In genomic region chr1:152090018-152090553, GRCm38 (mm10) we compare ENCODE assay signal across 8 mouse cellular contexts. TPM values are rescaled to one million over a fixed set of nuclear protein-coding genes. Genes with fewer than 3 reads are reported as not detected.
DNase-seq lines count a peak whose midpoint lies in the region; ATAC-seq and TF ChIP-seq lines count a peak whose summit lies in the region.

TSS of gene 1700025G04Rik (minus strand) at chr1:152090125.

- no peaks in the 10 kb centered on the region for H3K36me3 ChIP-seq in embryonic facial prominence, embryonic 14.5 days (ENCODE audit: control insufficient read depth, insufficient read depth, low read length)
- no peaks in the 10 kb centered on the region for H3K36me3 ChIP-seq in heart, embryonic 11.5 days (ENCODE audit: control insufficient read depth, insufficient read depth, low read length)
- H3K36me3 ChIP-seq in kidney, embryonic 15.5 days: no peaks in the 10 kb centered on the region
- H3K36me3 ChIP-seq in liver, adult 2 months (ENCODE audit: control insufficient read depth, insufficient read depth, low read length): no peaks in the 10 kb centered on the region

- H3K4me2 ChIP-seq in embryonic facial prominence, embryonic 14.5 days (ENCODE audit: low read depth, low read length): peak within 1 kb of the TSS; percentile 85
- peak within 1 kb of the TSS; percentile 81 for H3K4me2 ChIP-seq in heart, embryonic 11.5 days
- peak within 1 kb of the TSS; percentile 93 for H3K4me2 ChIP-seq in kidney, embryonic 15.5 days

- H3K4me1 ChIP-seq in embryonic facial prominence, embryonic 14.5 days (ENCODE audit: control insufficient read depth, insufficient read depth, low read length): peaks cover 39% of the 10 kb centered on the region
- H3K4me1 ChIP-seq in heart, embryonic 11.5 days (ENCODE audit: control insufficient read depth, insufficient read depth, low read length): peaks cover 23% of the 10 kb centered on the region
- H3K4me1 ChIP-seq in kidney, embryonic 15.5 days: peaks cover 36% of the 10 kb centered on the region
- H3K4me1 ChIP-seq in liver, adult 2 months (ENCODE audit: control insufficient read depth, insufficient read depth, low read length): peaks cover 3% of the 10 kb centered on the region; the same call in 1 of the 2 replicates

- under 1% methylated on average over 37 of the region's 66 CpGs for WGBS in embryonic facial prominence, embryonic 14.5 days
- WGBS in heart, embryonic 11.5 days (ENCODE audit: insufficient replicate concordance): under 1% methylated on average over 35 of the region's 66 CpGs
- 0% methylated on average over 46 of the region's 66 CpGs for WGBS in kidney, embryonic 15.5 days
- WGBS in liver, adult 2 months: 0% methylated on average over 31 of the region's 66 CpGs

- H3K79me2 ChIP-seq in liver, adult 2 months (ENCODE audit: control insufficient read depth, insufficient read depth, low read length): no peaks in the 10 kb centered on the region

- peak; percentile 92 for ATAC-seq in embryonic facial prominence, embryonic 14.5 days (ENCODE audit: low read depth)
- peak; percentile 87 for ATAC-seq in heart, embryonic 11.5 days (replicated peaks; ENCODE audit: insufficient number of reproducible peaks, low FRiP score, low TSS enrichment)
- peak; percentile 92 for ATAC-seq in kidney, embryonic 15.5 days (replicated peaks; ENCODE audit: low FRiP score)
- peak; percentile 51; the same call in 1 of the 2 replicates for ATAC-seq in monocyte, adult 5-6 weeks (replicated peaks; ENCODE audit: insufficient number of reproducible peaks, low FRiP score, low TSS enrichment, poor library complexity, severe bottlenecking)

- H3K4me3 ChIP-seq in embryonic facial prominence, embryonic 14.5 days (ENCODE audit: low read depth, low read length): peak within 1 kb of the TSS; percentile 91
- peak within 1 kb of the TSS; percentile 87 for H3K4me3 ChIP-seq in heart, embryonic 11.5 days (ENCODE audit: low read depth, low read length)
- H3K4me3 ChIP-seq in kidney, embryonic 15.5 days (replicated peaks): peak within 1 kb of the TSS; percentile 67
- H3K4me3 ChIP-seq in liver, adult 2 months (ENCODE audit: insufficient read depth, low read depth, low read length): peak within 1 kb of the TSS; percentile 62

- no peak for TF ChIP-seq CTCF in liver, adult 2 months (IDR thresholded peaks at IDR 0.05; ENCODE audit: low read depth, low read length)

- DNase-seq in 416B (ENCODE audit: low read depth): peak; percentile 76
- peak; percentile 80 to 83 for DNase-seq in adrenal gland, postnatal 4 days (ENCODE audit: low spot score in 2 of 2)
- DNase-seq in embryonic facial prominence, embryonic 14.5 days (ENCODE audit: low spot score): peak; percentile 95
- peak; percentile 8 for DNase-seq in liver, adult 2 months (ENCODE audit: extremely low read depth, low read depth, low spot score)
- DNase-seq in spleen, postnatal 36 days (ENCODE audit: low spot score in 2 of 2): peak; percentile 55 to 65

- TF ChIP-seq POLR2A in liver, adult 2 months (IDR thresholded peaks at IDR 0.05; ENCODE audit: extremely low read depth, insufficient read depth, low read length): 0 out of 2 replicates have a peak, but pooled peaks have one; percentile 10

- peak within 1 kb of the TSS; percentile 80 for H3K9ac ChIP-seq in embryonic facial prominence, embryonic 14.5 days (ENCODE audit: low read depth, low read length)
- H3K9ac ChIP-seq in heart, embryonic 11.5 days (ENCODE audit: low read depth, low read length): peak within 1 kb of the TSS; percentile 90
- peak within 1 kb of the TSS; percentile 90 for H3K9ac ChIP-seq in kidney, embryonic 15.5 days
- peak within 1 kb of the TSS; percentile 76 for H3K9ac ChIP-seq in liver, adult 2 months (ENCODE audit: low read depth, low read length)

- H3K9me3 ChIP-seq in embryonic facial prominence, embryonic 14.5 days (ENCODE audit: control insufficient read depth, low read length): no peaks in the 10 kb centered on the region
- no peaks in the 10 kb centered on the region for H3K9me3 ChIP-seq in heart, embryonic 11.5 days (replicated peaks; ENCODE audit: control insufficient read depth, low read length)
- H3K9me3 ChIP-seq in kidney, embryonic 15.5 days (replicated peaks): no peaks in the 10 kb centered on the region

- H3K27ac ChIP-seq in embryonic facial prominence, embryonic 14.5 days (replicated peaks; ENCODE audit: low read depth, low read length): peak within 1 kb of the TSS; percentile 88
- H3K27ac ChIP-seq in heart, embryonic 11.5 days (ENCODE audit: low read depth, low read length): peak within 1 kb of the TSS; percentile 88
- H3K27ac ChIP-seq in kidney, embryonic 15.5 days: peak within 1 kb of the TSS; percentile 82
- H3K27ac ChIP-seq in liver, adult 2 months (replicated peaks; ENCODE audit: insufficient read depth, low read depth, low read length): peak within 1 kb of the TSS; percentile 4; the same call in 1 of the 2 replicates

- H3K27me3 ChIP-seq in embryonic facial prominence, embryonic 14.5 days (replicated peaks; ENCODE audit: control insufficient read depth, insufficient read depth, low read length): no peaks in the 10 kb centered on the region
- no peaks in the 10 kb centered on the region; the same call in 1 of the 2 replicates for H3K27me3 ChIP-seq in heart, embryonic 11.5 days (ENCODE audit: control insufficient read depth, insufficient read depth, low read length)
- H3K27me3 ChIP-seq in kidney, embryonic 15.5 days: no peaks in the 10 kb centered on the region
- H3K27me3 ChIP-seq in liver, adult 2 months (ENCODE audit: control insufficient read depth, insufficient read depth, low read length): peaks cover 11% of the 10 kb centered on the region; the same call in 1 of the 2 replicates

RNA-seq across cellular contexts. Expression of gene 1700025G04Rik, which starts in this region (rescaled TPM):
- 10 to 100 TPM; 82.4 to 91.7 TPM for total RNA-seq in adrenal gland, postnatal 4 days (2021)
- polyA plus RNA-seq in embryonic facial prominence, embryonic 14.5 days (2014; fragmentation: Nextera tagmentation; extraction: Ambion mirVana): 35.5 and 37.0 TPM in 2 replicates
- polyA plus RNA-seq in heart, embryonic 11.5 days (2014; fragmentation: Nextera tagmentation; extraction: Ambion mirVana): 23.3 and 25.0 TPM in 2 replicates
- polyA plus RNA-seq in kidney, embryonic 15.5 days (2015; fragmentation: Nextera tagmentation; extraction: Ambion mirVana): 17.2 and 21.2 TPM in 2 replicates
- total RNA-seq in liver, adult 2 months (2014; rRNA removed): 0.81 and 1.1 TPM in 2 replicates
- 0.30 and 0.39 TPM in 2 replicates for polyA plus RNA-seq in liver, adult 2 months (2012; rRNA removed)
- 20.3 to 79.7 TPM (median 27.8 TPM) in 3 replicates for total RNA-seq in monocyte, adult 5-6 weeks (2017)

Comparison
In these comparisons a context has a peak if more than half of its experiments do, and no peak if none do; other contexts are left out.
1. Peak in every context shown above with its lines: DNase-seq, ATAC-seq, H3K4me3 ChIP-seq and H3K27ac ChIP-seq.
2. RNA of gene 1700025G04Rik (total RNA-seq): 82.4 to 91.7 TPM in adrenal gland, postnatal 4 days and 20.3 to 79.7 TPM in monocyte, adult 5-6 weeks; 0.81 to 1.1 TPM in liver, adult 2 months; every median in the first group is over 10 times any median in the second.
3. RNA of gene 1700025G04Rik (polyA plus RNA-seq): 35.5 to 37.0 TPM in embryonic facial prominence, embryonic 14.5 days, 23.3 to 25.0 TPM in heart, embryonic 11.5 days and 17.2 to 21.2 TPM in kidney, embryonic 15.5 days; 0.30 to 0.39 TPM in liver, adult 2 months; every median in the first group is over 10 times any median in the second.
4. DNase-seq: peak in every context shown above with its lines; median percentile 95 in embryonic facial prominence, embryonic 14.5 days; 82 in adrenal gland, postnatal 4 days; 76 in 416B; 60 in spleen, postnatal 36 days; 8 in liver, adult 2 months.
5. H3K27ac ChIP-seq: peak in every context shown above with its lines; median percentile 88 in embryonic facial prominence, embryonic 14.5 days; 88 in heart, embryonic 11.5 days; 82 in kidney, embryonic 15.5 days; 4 in liver, adult 2 months.